Mouse (Mus musculus) small intestine, adult 2 months (tissue): Measurements from ENCODE around the gene Gm20388.

Source experiments
- CTCF ChIP-seq: fragments of 200-500 bp; IDR thresholded peaks from 2 replicates; pipeline ENCODE4 v1.5.1; 2012; ENCODE audit warnings: low read depth, mild to moderate bottlenecking, control low read depth, inconsistent platforms, low read length, moderate library complexity, mixed read lengths; ENCODE audit not compliant: insufficient replicate concordance, insufficient read length; ENCODE audit errors: extremely low read depth
- POLR2A ChIP-seq: fragments of 200-500 bp; IDR thresholded peaks from 2 replicates; pipeline ENCODE4 v1.6.1; 2012; ENCODE audit warnings: low read depth, mild to moderate bottlenecking, control low read depth, inconsistent platforms, low read length, moderate library complexity

DNA sequence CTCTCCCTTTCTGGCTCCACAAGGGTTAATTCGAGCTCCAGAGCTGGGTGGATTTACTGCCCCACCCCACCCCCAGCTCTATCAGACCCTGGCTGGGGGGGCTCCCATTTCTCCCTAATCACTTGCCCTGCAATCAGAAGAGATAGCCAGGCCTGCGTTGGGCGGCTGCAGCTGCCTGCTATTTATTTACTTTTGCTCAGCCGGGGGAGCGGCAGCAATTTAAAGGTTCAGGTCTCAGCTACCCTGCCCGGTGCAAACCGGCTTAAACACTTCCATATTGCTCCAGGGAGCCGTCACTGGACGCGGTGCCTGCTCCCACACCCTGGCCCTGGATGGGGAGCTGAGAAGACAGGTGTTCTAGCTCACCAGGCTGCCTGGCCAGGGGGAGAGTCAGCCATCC, 1467.0 kb downstream of the Gm20388 start:
- no peak for TF ChIP-seq POLR2A
- no peak for TF ChIP-seq CTCF
